Mouse (Mus musculus): ENCODE data around the gene Daam2.

Gene Daam2

GRCm38 (mm10) chr17:49563830-49564470, at the start of gene Daam2:
Daam2 (minus strand) TSS chr17:49564343.
- peak; percentile 37 for DNase-seq (ENCODE audit: low read depth)

- DNase-seq (ENCODE audit: low read depth): no peak
Measured at GRCm38 (mm10) chr17:49610296-49610695, 46.2 kb upstream of the Daam2 start.

GRCm38 (mm10) chr17:49607351-49608027, 43.3 kb upstream of the Daam2 start:
- no peak for DNase-seq (ENCODE audit: low read depth)

GRCm38 (mm10) chr17:49605397-49605796, 41.3 kb upstream of the Daam2 start:
- DNase-seq (ENCODE audit: low read depth): no peak

GRCm38 (mm10) chr17:49590051-49590450, 25.9 kb upstream of the Daam2 start:
- DNase-seq (ENCODE audit: low read depth): no peak

- DNase-seq (ENCODE audit: low read depth): no peak
Measured at GRCm38 (mm10) chr17:49582471-49582870, 18.3 kb upstream of the Daam2 start.

GRCm38 (mm10) chr17:49577321-49577720, 13.2 kb upstream of the Daam2 start:
- DNase-seq (ENCODE audit: low read depth): no peak

GRCm38 (mm10) chr17:49568717-49569116, 4.6 kb upstream of the Daam2 start:
- peak; percentile 27 for DNase-seq (ENCODE audit: low read depth)

GRCm38 (mm10) chr17:49564489-49564888, 346 bp upstream of the Daam2 start:
- DNase-seq (ENCODE audit: low read depth): no peak

GRCm38 (mm10) chr17:49563416-49563780, 745 bp downstream of the Daam2 start:
- no peak for DNase-seq (ENCODE audit: low read depth)

GRCm38 (mm10) chr17:49562701-49563415, 1.3 kb downstream of the Daam2 start:
- no peak for DNase-seq (ENCODE audit: low read depth)

- DNase-seq (ENCODE audit: low read depth): no peak
Measured at GRCm38 (mm10) chr17:49561985-49562384, 2.2 kb downstream of the Daam2 start.

GRCm38 (mm10) chr17:49559786-49560289, 4.3 kb downstream of the Daam2 start:
- no peak for DNase-seq (ENCODE audit: low read depth)

GRCm38 (mm10) chr17:49556169-49556568, 8.0 kb downstream of the Daam2 start:
- no peak for DNase-seq (ENCODE audit: low read depth)

GRCm38 (mm10) chr17:49551991-49552390, 12.2 kb downstream of the Daam2 start:
- DNase-seq (ENCODE audit: low read depth): no peak

GRCm38 (mm10) chr17:49551465-49551864, 12.7 kb downstream of the Daam2 start:
- DNase-seq (ENCODE audit: low read depth): no peak

GRCm38 (mm10) chr17:49545997-49546396, 18.1 kb downstream of the Daam2 start:
- DNase-seq (ENCODE audit: low read depth): no peak

GRCm38 (mm10) chr17:49545424-49545823, 18.7 kb downstream of the Daam2 start:
- DNase-seq (ENCODE audit: low read depth): no peak

- no peak for DNase-seq (ENCODE audit: low read depth)
Measured at GRCm38 (mm10) chr17:49544561-49544960, 19.6 kb downstream of the Daam2 start.

GRCm38 (mm10) chr17:49540706-49541105, 23.4 kb downstream of the Daam2 start:
- DNase-seq (ENCODE audit: low read depth): no peak

GRCm38 (mm10) chr17:49539204-49539603, 24.9 kb downstream of the Daam2 start:
- DNase-seq (ENCODE audit: low read depth): peak; percentile 64

- no peak for DNase-seq (ENCODE audit: low read depth)
Measured at GRCm38 (mm10) chr17:49535580-49535979, 28.6 kb downstream of the Daam2 start.

- no peak for DNase-seq (ENCODE audit: low read depth)
Measured at GRCm38 (mm10) chr17:49534267-49534719, 29.9 kb downstream of the Daam2 start.

Measured in fibroblast of lung, adult 2 months (primary cell).